Mouse (Mus musculus): ENCODE results near the gene Trim3.
A peak's percentile ranks its signal among the peaks of the same experiment; 100 is the strongest.

Gene Trim3

GRCm38 (mm10) chr7:105611767-105612166, 21.6 kb downstream of the Trim3 start:
- DNase-seq (ENCODE audit: low spot score in 2 of 2): no peak

- no peak for DNase-seq (ENCODE audit: low spot score in 2 of 2)
Observed at GRCm38 (mm10) chr7:105608467-105608866, 24.9 kb downstream of the Trim3 start.

- DNase-seq (ENCODE audit: low spot score in 2 of 2): peak; percentile 37 to 46
Observed at GRCm38 (mm10) chr7:105602860-105603623, 30.3 kb downstream of the Trim3 start.

- no peak for DNase-seq (ENCODE audit: low spot score in 2 of 2)
Observed at GRCm38 (mm10) chr7:105590097-105590496, 43.3 kb downstream of the Trim3 start.

- DNase-seq (ENCODE audit: low spot score in 2 of 2): no peak
Observed at GRCm38 (mm10) chr7:105588325-105588912, 45.0 kb downstream of the Trim3 start.

- no peak for DNase-seq (ENCODE audit: low spot score in 2 of 2)
Observed at GRCm38 (mm10) chr7:105581959-105582358, 51.4 kb downstream of the Trim3 start.

- peak; percentile 68 to 78 for DNase-seq (ENCODE audit: low spot score in 2 of 2)
Observed at GRCm38 (mm10) chr7:105581094-105581703, 52.2 kb downstream of the Trim3 start, which contains the start of gene Apbb1. Gene Apbb1, minus strand, starts transcription at chr7:105581653.

- no peak for DNase-seq (ENCODE audit: low spot score in 2 of 2)
Observed at GRCm38 (mm10) chr7:105580627-105581089, 52.7 kb downstream of the Trim3 start.

- no peak for DNase-seq (ENCODE audit: low spot score in 2 of 2)
Observed at GRCm38 (mm10) chr7:105578481-105578880, 54.9 kb downstream of the Trim3 start.

- DNase-seq (ENCODE audit: low spot score in 2 of 2): no peak
Observed at GRCm38 (mm10) chr7:105577377-105577871, 55.9 kb downstream of the Trim3 start.

- DNase-seq (ENCODE audit: low spot score in 2 of 2): no peak
Observed at GRCm38 (mm10) chr7:105576166-105576748, 57.1 kb downstream of the Trim3 start.

- no peak for DNase-seq (ENCODE audit: low spot score in 2 of 2)
Observed at GRCm38 (mm10) chr7:105574537-105574936, 58.8 kb downstream of the Trim3 start.

GRCm38 (mm10) chr7:105572949-105573348, 60.4 kb downstream of the Trim3 start:
- DNase-seq (ENCODE audit: low spot score in 2 of 2): peak in 1 of 2 experiments; percentile 61

GRCm38 (mm10) chr7:105570756-105571155, 62.6 kb downstream of the Trim3 start:
- DNase-seq (ENCODE audit: low spot score in 2 of 2): no peak

GRCm38 (mm10) chr7:105569512-105570496, 63.6 kb downstream of the Trim3 start:
- no peak for DNase-seq (ENCODE audit: low spot score in 2 of 2)

GRCm38 (mm10) chr7:105568988-105569471, 64.3 kb downstream of the Trim3 start:
- peak; percentile 85 to 93 for DNase-seq (ENCODE audit: low spot score in 2 of 2)

GRCm38 (mm10) chr7:105568583-105568982, 64.8 kb downstream of the Trim3 start:
- peak; percentile 72 to 80 for DNase-seq (ENCODE audit: low spot score in 2 of 2)

GRCm38 (mm10) chr7:105565071-105565836, 68.1 kb downstream of the Trim3 start:
- DNase-seq (ENCODE audit: low spot score in 2 of 2): peak in 1 of 2 experiments; percentile 64

GRCm38 (mm10) chr7:105563367-105563766, 70.0 kb downstream of the Trim3 start:
- no peak for DNase-seq (ENCODE audit: low spot score in 2 of 2)

GRCm38 (mm10) chr7:105562317-105562716, 71.1 kb downstream of the Trim3 start:
- no peak for DNase-seq (ENCODE audit: low spot score in 2 of 2)

All from right cerebral cortex, postnatal 36 days (tissue).